Mouse (Mus musculus) liver, embryonic 14.5 days (tissue): Measurements from ENCODE around the gene Ifna9.

Experiments used
- CTCF ChIP-seq: IDR thresholded peaks from 2 replicates; pipeline ENCODE4 v1.5.1; 2016; ENCODE audit warnings: antibody characterized with exemption, low read depth, control low read depth
- EP300 ChIP-seq: IDR thresholded peaks from 2 replicates; pipeline ENCODE4 v1.6.1; 2016; ENCODE audit warnings: antibody characterized with exemption, low read depth

DNA sequence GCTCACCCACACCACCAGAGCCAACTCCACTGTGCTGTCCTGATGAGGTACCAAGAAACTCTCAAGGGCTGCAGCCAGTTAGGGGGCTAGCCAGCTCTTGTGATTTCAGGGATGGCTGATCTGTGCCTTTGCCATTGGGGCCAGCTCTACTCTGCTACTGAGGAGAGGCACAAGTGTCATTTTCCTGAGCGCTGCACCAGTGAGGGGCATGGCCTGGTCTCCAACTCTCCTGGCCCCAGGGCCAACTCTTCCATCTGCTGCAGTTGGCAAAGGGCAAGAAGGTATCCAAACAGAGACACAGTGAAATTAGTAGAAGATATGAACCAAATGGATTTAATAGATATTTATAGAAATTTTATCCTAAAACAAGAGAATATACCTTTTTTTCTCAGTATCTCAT, 30.4 kb downstream of the Ifna9 start:
- TF ChIP-seq CTCF (no peak), EP300 (no peak)
